Mouse (Mus musculus) gastrocnemius, postnatal 4 days (tissue): Measurements from ENCODE around the gene Apbb2. TPM values are rescaled to one million over a fixed set of nuclear protein-coding genes. Genes with fewer than 3 reads are reported as not detected.
"Not testable (repeated sequence)": the region's sequence is repeated elsewhere in the genome, so short reads cannot be mapped to it uniquely, and the experiment has no call there.

ENCODE experiments used
- DNase-seq, 2 experiments: peaks; one replicate each; pipeline ENCODE4 v3.0.0; 2021 to 2022; ENCODE audit warnings: low spot score in 2 of 2, mixed read lengths in 2 of 2
- total RNA-seq, 2 experiments: library from RNA; stranded (reverse); gene quantifications; 2 replicates each; pipeline ENCODE4 v1.2.3; 2021

Apbb2 gene
- total RNA-seq, 2 experiments from 2014 or later: 56.0 to 60.4 TPM

- no peak for DNase-seq
These were observed 313.1 kb downstream of the Apbb2 start for GRCm38 (mm10) chr5:66305511-66305910.

GRCm38 (mm10) chr5:66304300-66305067, 314.1 kb downstream of the Apbb2 start:
- DNase-seq: no peak

DNA sequence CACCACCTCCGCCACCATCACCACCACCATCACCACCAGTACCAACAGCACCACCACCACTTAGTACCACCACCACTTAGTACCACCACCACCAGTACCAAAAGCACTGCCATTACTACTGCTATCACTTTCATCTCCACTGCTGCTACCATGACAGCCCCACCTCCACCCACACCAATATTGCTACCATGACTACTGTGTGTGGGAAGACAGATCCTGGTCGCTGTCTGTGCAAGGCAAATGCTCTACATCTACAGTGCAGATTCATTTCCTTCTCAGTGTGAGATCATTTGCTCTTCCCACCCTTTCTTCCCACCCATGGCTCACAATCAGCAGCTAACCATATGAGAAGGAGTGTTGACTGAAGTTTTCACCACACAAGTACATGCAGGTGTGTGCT, 315.7 kb downstream of the Apbb2 start:
- no peak for DNase-seq

DNA sequence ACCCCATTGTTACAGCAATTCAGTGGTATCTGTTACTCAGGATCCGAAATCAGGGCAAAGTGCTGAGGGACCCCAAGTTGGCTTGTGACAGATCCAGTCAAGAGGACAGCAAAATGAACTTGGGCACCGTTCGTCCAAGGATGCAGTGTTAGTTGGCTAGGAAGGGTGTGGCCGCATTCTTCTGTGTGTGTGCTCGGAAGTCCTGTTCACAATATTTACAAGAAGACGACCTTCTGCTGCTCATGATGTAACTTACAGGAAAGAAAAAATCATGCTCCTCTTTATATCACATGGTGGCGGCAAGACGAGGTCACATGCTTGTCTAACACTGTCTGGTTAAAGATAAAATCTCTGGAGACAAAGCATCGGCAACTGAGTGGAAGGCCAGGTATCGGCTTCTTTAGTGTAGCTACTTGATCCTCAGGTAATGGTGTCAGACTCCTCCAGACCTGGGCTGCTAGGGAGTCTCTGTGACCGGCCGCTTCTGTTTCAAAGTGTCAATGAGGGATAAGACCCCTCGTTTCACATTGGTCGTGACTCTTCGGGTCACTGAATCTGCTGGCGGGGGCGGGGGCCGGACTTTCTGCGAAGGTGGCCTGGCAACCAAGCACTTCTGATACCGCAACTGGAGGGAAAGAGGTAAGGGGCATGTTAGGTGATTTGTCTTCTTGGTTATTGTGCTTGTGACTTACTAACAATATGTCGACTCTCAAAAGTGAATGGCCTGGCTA, 316.3 kb downstream of the Apbb2 start:
- no peak for DNase-seq

GRCm38 (mm10) chr5:66300576-66300975, 318.0 kb downstream of the Apbb2 start:
- no peak for DNase-seq

DNA sequence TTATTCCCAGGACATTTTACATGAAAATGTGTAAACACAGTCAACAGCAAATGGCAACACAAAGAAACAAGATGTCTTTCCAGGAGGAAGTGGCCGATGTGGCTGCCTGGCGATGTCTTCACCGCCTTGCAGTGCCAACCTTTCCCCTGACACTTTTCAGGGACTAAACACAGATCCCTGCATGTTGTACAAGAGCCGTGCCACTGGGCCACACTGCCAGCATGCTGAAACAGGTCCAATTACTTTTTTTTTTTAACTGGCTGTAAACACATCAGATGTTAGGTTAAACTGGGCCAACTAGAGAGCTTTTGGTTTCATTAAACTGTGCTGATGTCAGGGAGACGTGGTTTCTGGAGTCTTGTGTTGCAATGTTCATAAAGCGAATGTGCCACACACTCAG, 319.7 kb downstream of the Apbb2 start:
- DNase-seq: no peak

DNA sequence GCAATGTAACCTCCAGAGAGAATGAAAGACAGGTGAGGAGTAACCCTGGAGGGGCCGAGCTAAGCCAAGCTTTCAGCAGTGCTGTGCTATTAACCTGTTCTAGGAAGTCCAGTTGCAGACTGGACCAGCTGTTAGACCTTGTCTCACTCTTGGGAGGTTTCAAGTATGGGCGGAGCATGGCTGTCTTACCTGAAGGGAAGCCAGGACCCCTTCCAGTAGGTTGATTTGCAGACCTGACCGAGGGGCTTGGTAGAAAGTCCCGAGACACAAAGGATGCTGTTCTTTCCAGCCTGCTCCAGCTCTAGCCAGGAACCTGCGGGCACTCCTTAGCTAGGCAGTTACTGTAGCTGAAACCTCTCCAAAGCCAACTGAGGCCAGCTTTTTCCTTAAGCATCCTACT, 322.5 kb downstream of the Apbb2 start:
- DNase-seq: no peak

GRCm38 (mm10) chr5:66294952-66295351, 323.6 kb downstream of the Apbb2 start:
- no peak for DNase-seq

DNA sequence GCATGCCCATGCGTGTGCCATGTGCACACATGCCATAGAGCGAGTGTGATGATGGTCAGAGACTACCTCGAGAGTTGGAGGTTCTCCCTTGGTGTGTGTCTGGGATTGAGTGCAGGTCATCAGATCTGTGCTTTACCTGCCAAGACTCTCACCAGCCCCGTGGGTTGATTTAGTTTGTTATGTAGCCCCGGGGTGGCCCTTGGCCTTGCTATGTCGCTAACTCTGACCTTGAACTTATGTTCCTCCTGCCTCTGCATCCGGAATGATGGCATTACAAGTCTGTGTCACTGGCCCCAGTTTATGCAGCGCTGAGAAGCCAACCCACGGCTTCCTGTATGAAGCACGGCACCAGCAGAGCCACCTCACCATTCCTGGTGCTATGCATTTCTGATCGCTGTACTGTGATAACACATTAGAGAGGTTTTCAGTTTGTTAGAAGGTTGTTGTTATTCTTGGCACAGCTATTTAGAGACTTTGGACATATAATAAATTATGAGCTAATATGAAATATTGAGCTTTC, 324.4 kb downstream of the Apbb2 start:
- no peak for DNase-seq

- no peak for DNase-seq
These were observed 337.8 kb downstream of the Apbb2 start for GRCm38 (mm10) chr5:66280742-66281141.

DNA sequence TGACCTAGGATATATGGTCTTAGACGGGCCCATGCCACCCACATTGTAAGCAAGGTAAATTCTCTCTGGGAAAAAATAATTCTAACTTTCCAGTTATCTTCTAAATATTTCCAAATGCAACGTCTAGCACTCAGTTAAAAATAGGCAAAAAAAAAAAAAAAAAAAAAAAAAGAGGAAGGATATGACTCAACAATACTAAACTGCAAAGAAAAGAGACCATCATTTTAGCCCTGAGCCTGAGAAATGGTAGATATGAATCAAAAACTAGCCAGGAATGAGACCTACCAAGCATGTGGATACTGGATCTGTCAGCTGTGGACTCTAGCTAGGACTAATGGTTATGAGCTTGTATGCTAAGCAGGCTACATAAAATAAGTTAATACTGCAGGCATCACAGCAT, 338.9 kb downstream of the Apbb2 start:
- DNase-seq: no peak

DNA sequence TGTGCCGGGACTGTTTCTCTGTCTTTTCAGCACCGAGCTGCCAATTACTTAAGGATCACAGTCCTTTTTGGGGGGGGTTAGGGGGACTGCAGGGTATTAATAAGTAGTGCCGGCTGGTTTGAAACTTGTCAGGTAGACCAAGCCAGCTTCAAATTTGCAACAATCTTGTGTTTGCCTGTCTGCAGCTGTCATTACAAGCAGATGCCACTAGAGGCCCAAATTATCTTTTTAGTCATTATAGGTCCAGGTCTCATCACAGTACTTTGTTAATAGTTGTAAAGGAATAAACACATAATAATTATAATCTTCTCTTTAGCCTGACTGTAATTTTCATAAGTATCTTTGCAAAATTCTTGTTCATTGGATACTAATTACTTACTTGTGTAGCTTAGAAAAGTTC, 344.2 kb downstream of the Apbb2 start:
- no peak for DNase-seq

- no peak for DNase-seq
These were observed 347.4 kb downstream of the Apbb2 start for GRCm38 (mm10) chr5:66271141-66271540.

GRCm38 (mm10) chr5:66269616-66270015, 349.0 kb downstream of the Apbb2 start:
- DNase-seq: peak in 1 of 2 experiments; percentile 39

- DNase-seq: peak in 1 of 2 experiments; percentile 25
These were observed 355.2 kb downstream of the Apbb2 start for GRCm38 (mm10) chr5:66263398-66263797.

GRCm38 (mm10) chr5:66262475-66262874, 356.1 kb downstream of the Apbb2 start:
- DNase-seq: no peak

- peak; percentile 39 to 67 for DNase-seq
These were observed 358.7 kb downstream of the Apbb2 start, which contains the start of gene Nsun7 for GRCm38 (mm10) chr5:66259756-66260448. TSS of gene Nsun7 (plus strand) at chr5:66259897.

- DNase-seq: not testable (repeated sequence)
These were observed 359.2 kb downstream of the Apbb2 start for GRCm38 (mm10) chr5:66259431-66259755.

GRCm38 (mm10) chr5:66259000-66259399, 359.6 kb downstream of the Apbb2 start:
- no peak for DNase-seq

DNA sequence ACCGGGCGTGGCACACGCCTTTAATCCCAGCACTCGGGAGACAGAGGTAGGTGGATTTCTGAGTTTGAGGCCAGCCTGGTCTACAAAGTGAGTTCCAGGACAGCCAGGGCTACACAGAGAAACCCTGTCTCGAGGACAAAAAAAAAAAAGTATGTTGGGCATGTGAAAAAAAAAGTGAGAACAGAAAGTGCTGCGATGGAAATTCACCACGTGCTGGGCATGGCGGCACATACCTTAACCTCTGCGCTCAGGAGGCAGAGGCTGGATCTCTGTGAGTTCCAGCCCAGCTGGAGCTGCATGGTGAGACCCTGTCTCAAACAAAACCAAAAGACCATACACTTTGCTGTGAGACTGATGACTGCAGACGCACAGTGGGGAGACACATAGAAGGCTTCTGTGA, 363.5 kb downstream of the Apbb2 start:
- DNase-seq: no peak

GRCm38 (mm10) chr5:66253219-66253618, 365.4 kb downstream of the Apbb2 start:
- no peak for DNase-seq
